ENCODE assay signal across 27 mouse cellular contexts in genomic region chr10:89424217-89424616, GRCm38 (mm10). TPM values are rescaled to one million over a fixed set of nuclear protein-coding genes. Genes with fewer than 3 reads are reported as not detected.
DNase-seq lines count a peak whose midpoint lies in the region; ATAC-seq and TF ChIP-seq lines count a peak whose summit lies in the region.
"Had no signal": no experiment of that assay in that cellular context is flagged by ENCODE, and none has a peak within 500 bp of the region (broad histone marks: within the 10 kb centered on the region; RNA-seq: fewer than 3 reads in every experiment).

No protein-coding gene starts in this region.

- H3K4me1 ChIP-seq in liver, embryonic 12.5 days: peaks cover 29% of the 10 kb centered on the region
- H3K4me1 ChIP-seq in liver, embryonic 11.5 days (replicated peaks; ENCODE audit: control insufficient read depth, insufficient read depth, low read length): no peaks in the 10 kb centered on the region
- H3K4me1 ChIP-seq in liver, embryonic 15.5 days (replicated peaks): peaks cover 21% of the 10 kb centered on the region
- H3K4me1 ChIP-seq in liver, postnatal 0 days (ENCODE audit: insufficient read depth): no peaks in the 10 kb centered on the region
- no peaks in the 10 kb centered on the region for H3K4me1 ChIP-seq in stomach, postnatal 0 days (replicated peaks; ENCODE audit: control insufficient read depth, insufficient read depth)
- H3K4me1 ChIP-seq: embryonic facial prominence, embryonic 13.5 days; embryonic facial prominence, embryonic 15.5 days; forebrain, embryonic 10.5 days; forebrain, embryonic 12.5 days had no signal

- H3K9me3 ChIP-seq in liver, embryonic 12.5 days (replicated peaks): no peaks in the 10 kb centered on the region
- no peaks in the 10 kb centered on the region for H3K9me3 ChIP-seq in liver, embryonic 11.5 days (ENCODE audit: control insufficient read depth, low read length)
- H3K9me3 ChIP-seq in liver, embryonic 15.5 days (replicated peaks): no peaks in the 10 kb centered on the region
- H3K9me3 ChIP-seq in liver, postnatal 0 days (ENCODE audit: low read length): no peaks in the 10 kb centered on the region
- no peaks in the 10 kb centered on the region for H3K9me3 ChIP-seq in stomach, postnatal 0 days (ENCODE audit: control insufficient read depth, low read length)
- H3K9me3 ChIP-seq: embryonic facial prominence, embryonic 13.5 days; embryonic facial prominence, embryonic 15.5 days; forebrain, embryonic 10.5 days; forebrain, embryonic 12.5 days; G1E had no signal

- no peak overlapping the region for H3K4me2 ChIP-seq in liver, embryonic 12.5 days
- H3K4me2 ChIP-seq in liver, embryonic 11.5 days: no peak overlapping the region
- no peak overlapping the region for H3K4me2 ChIP-seq in liver, embryonic 15.5 days
- no peak overlapping the region for H3K4me2 ChIP-seq in liver, postnatal 0 days (ENCODE audit: low read depth, low read length)
- H3K4me2 ChIP-seq in stomach, postnatal 0 days (replicated peaks; ENCODE audit: low read depth): no peak overlapping the region
- H3K4me2 ChIP-seq: embryonic facial prominence, embryonic 13.5 days; embryonic facial prominence, embryonic 15.5 days; forebrain, embryonic 12.5 days had no signal

- DNase-seq in heart, adult 11 months: peak; percentile 36
- no peak for DNase-seq in heart, postnatal 10 days
- no peak for DNase-seq in liver, embryonic 11.5 days (ENCODE audit: low spot score)
- no peak for DNase-seq in liver, postnatal 0 days
- no peak for DNase-seq in stomach, postnatal 0 days (ENCODE audit: low spot score)
- DNase-seq in layer of hippocampus, adult 8-10 months (ENCODE audit: low spot score in 2 of 2): no peak
- DNase-seq: adrenal gland, adult 2 months; adrenal gland, postnatal 10 days; adrenal gland, postnatal 25 days; B cell, adult 2 months; cerebellum, adult 11 months; cerebellum, adult 18-20 months; cerebellum, adult 8-10 months; cerebellum, adult 9-11 months; cerebellum, postnatal 14 days; cerebellum, postnatal 36 days; embryo, embryonic 11 days had no signal

- H3K36me3 ChIP-seq in liver, embryonic 12.5 days: peaks cover 68% of the 10 kb centered on the region
- peaks cover 15% of the 10 kb centered on the region; the same call in 1 of the 2 replicates for H3K36me3 ChIP-seq in liver, embryonic 11.5 days (ENCODE audit: control insufficient read depth, insufficient read depth, low read length)
- peaks cover 67% of the 10 kb centered on the region for H3K36me3 ChIP-seq in liver, embryonic 15.5 days (replicated peaks)
- peaks cover 62% of the 10 kb centered on the region for H3K36me3 ChIP-seq in liver, postnatal 0 days (replicated peaks; ENCODE audit: insufficient read depth, low read length)
- peaks cover 4% of the 10 kb centered on the region for H3K36me3 ChIP-seq in stomach, postnatal 0 days (ENCODE audit: control insufficient read depth, insufficient read depth, low read length)
- H3K36me3 ChIP-seq: G1E had no signal

- H3K27me3 ChIP-seq in liver, embryonic 12.5 days (replicated peaks): no peaks in the 10 kb centered on the region
- H3K27me3 ChIP-seq in liver, embryonic 11.5 days (replicated peaks; ENCODE audit: control insufficient read depth, insufficient read depth, low read length): no peaks in the 10 kb centered on the region
- no peaks in the 10 kb centered on the region for H3K27me3 ChIP-seq in liver, embryonic 15.5 days
- H3K27me3 ChIP-seq in liver, postnatal 0 days (ENCODE audit: insufficient read depth, low read length): no peaks in the 10 kb centered on the region
- no peaks in the 10 kb centered on the region for H3K27me3 ChIP-seq in stomach, postnatal 0 days (ENCODE audit: control insufficient read depth, insufficient read depth, low read length)
- H3K27me3 ChIP-seq: CH12.LX; embryonic facial prominence, embryonic 13.5 days; embryonic facial prominence, embryonic 15.5 days; forebrain, embryonic 12.5 days had no signal

- no peak for TF ChIP-seq EP300 in liver, postnatal 0 days (IDR thresholded peaks at IDR 0.05; ENCODE audit: low read depth)
- TF ChIP-seq EP300 in stomach, postnatal 0 days (optimal IDR thresholded peaks at IDR 0.05): peak; percentile 65

- H3K27ac ChIP-seq in liver, embryonic 12.5 days: peak overlapping the region; percentile 68
- no peak overlapping the region for H3K27ac ChIP-seq in liver, embryonic 11.5 days (ENCODE audit: low read depth, low read length)
- peak overlapping the region; percentile 48; the same call in 1 of the 2 replicates for H3K27ac ChIP-seq in liver, embryonic 15.5 days (replicated peaks)
- H3K27ac ChIP-seq in liver, postnatal 0 days (ENCODE audit: low read depth): no peak overlapping the region
- peak overlapping the region; percentile 56; the same call in 1 of the 2 replicates for H3K27ac ChIP-seq in stomach, postnatal 0 days (replicated peaks)
- H3K27ac ChIP-seq: embryonic facial prominence, embryonic 13.5 days; embryonic facial prominence, embryonic 15.5 days; forebrain, embryonic 10.5 days; forebrain, embryonic 12.5 days had no signal

- TF ChIP-seq CTCF in liver, postnatal 0 days (IDR thresholded peaks at IDR 0.05; ENCODE audit: low read depth): no peak
- TF ChIP-seq CTCF in stomach, postnatal 0 days (IDR thresholded peaks at IDR 0.05; ENCODE audit: low read depth): no peak

- 84% methylated on average over 9 of the region's 9 CpGs for WGBS in liver, embryonic 12.5 days (ENCODE audit: insufficient replicate concordance)
- WGBS in liver, embryonic 11.5 days: 85% methylated on average over 9 of the region's 9 CpGs
- WGBS in liver, embryonic 15.5 days (ENCODE audit: insufficient replicate concordance): 81% methylated on average over 9 of the region's 9 CpGs
- WGBS in liver, postnatal 0 days (ENCODE audit: insufficient replicate concordance): 87% methylated on average over 9 of the region's 9 CpGs
- 62% methylated on average over 9 of the region's 9 CpGs for WGBS in stomach, postnatal 0 days

- H3K4me3 ChIP-seq in liver, embryonic 12.5 days: no peak overlapping the region
- H3K4me3 ChIP-seq in liver, embryonic 11.5 days (ENCODE audit: low read depth, low read length): no peak overlapping the region
- H3K4me3 ChIP-seq in liver, embryonic 15.5 days (replicated peaks): no peak overlapping the region
- no peak overlapping the region for H3K4me3 ChIP-seq in liver, postnatal 0 days (ENCODE audit: low read depth, low read length)
- H3K4me3 ChIP-seq in stomach, postnatal 0 days (ENCODE audit: low read depth, low read length): no peak overlapping the region
- H3K4me3 ChIP-seq: embryonic facial prominence, embryonic 13.5 days; embryonic facial prominence, embryonic 15.5 days; forebrain, embryonic 10.5 days; forebrain, embryonic 12.5 days had no signal

- H3K9ac ChIP-seq in liver, embryonic 12.5 days: no peak overlapping the region
- no peak overlapping the region for H3K9ac ChIP-seq in liver, embryonic 11.5 days (ENCODE audit: low read depth, low read length)
- H3K9ac ChIP-seq in liver, embryonic 15.5 days: no peak overlapping the region
- H3K9ac ChIP-seq in liver, postnatal 0 days (replicated peaks): no peak overlapping the region
- H3K9ac ChIP-seq in stomach, postnatal 0 days (ENCODE audit: low read length): no peak overlapping the region
- H3K9ac ChIP-seq: embryonic facial prominence, embryonic 13.5 days; embryonic facial prominence, embryonic 15.5 days; forebrain, embryonic 12.5 days had no signal

- no peak for ATAC-seq in liver, embryonic 12.5 days
- ATAC-seq in liver, embryonic 11.5 days (replicated peaks; ENCODE audit: low FRiP score): no peak
- ATAC-seq in liver, embryonic 15.5 days (ENCODE audit: insufficient read depth): no peak
- no peak for ATAC-seq in liver, postnatal 0 days
- peak; percentile 89 for ATAC-seq in stomach, postnatal 0 days (ENCODE audit: low FRiP score, low TSS enrichment)
- ATAC-seq: CD4-positive, CD25-positive, alpha-beta regulatory T cell, adult 4 months; forebrain, embryonic 14.5 days had no signal

- intact Hi-C loops in heart, postnatal 10 days (cut with DNase I): no loop called here

RNA-seq across cellular contexts. Expression of gene Gas2l3, which starts 19.6 kb away (rescaled TPM):
- 10 to 100 TPM; 12.9 to 14.6 TPM for total RNA-seq in heart, postnatal 10 days (2021)
- 6.7 and 8.0 TPM in 2 replicates for polyA plus RNA-seq in liver, embryonic 12.5 days (2016; fragmentation: Nextera tagmentation; extraction: Ambion mirVana)
- polyA plus RNA-seq in liver, embryonic 11.5 days (2014; fragmentation: Nextera tagmentation; extraction: Ambion mirVana): 7.6 and 9.1 TPM in 2 replicates
- polyA plus RNA-seq in liver, embryonic 15.5 days (2015; fragmentation: Nextera tagmentation; extraction: Ambion mirVana): 5.2 TPM in 2 replicates
- 2.8 and 2.9 TPM in 2 replicates for polyA plus RNA-seq in liver, postnatal 0 days (2015; fragmentation: Nextera tagmentation; extraction: Ambion mirVana)
- polyA plus RNA-seq in stomach, postnatal 0 days (2015; fragmentation: Nextera tagmentation; extraction: Ambion mirVana): 5.4 and 6.4 TPM in 2 replicates
- 1 to 10 TPM; 3.7 to 4.3 (median 3.9) TPM for total RNA-seq in layer of hippocampus, adult 8-10 months (2022)
- polyA plus RNA-seq: G1E had no signal

Comparison
In these comparisons a context has a peak if more than half of its experiments do, and no peak if none do; other contexts are left out.
1. H3K27ac ChIP-seq: peak in liver, embryonic 12.5 days (single experiment), liver, embryonic 15.5 days (single experiment) and stomach, postnatal 0 days (single experiment); none in liver, embryonic 11.5 days (single experiment) and liver, postnatal 0 days (single experiment).